Mouse (Mus musculus) embryonic facial prominence, embryonic 10.5 days (tissue): ENCODE measurements around the gene Birc5. TPM values are rescaled to one million over a fixed set of nuclear protein-coding genes. Genes with fewer than 3 reads are reported as not detected.

Experiments
- DNase-seq: peaks from one replicate; pipeline ENCODE4 v3.0.0-alpha.2; 2017; ENCODE audit warnings: low spot score
- H3K27ac ChIP-seq: fragments of 300-500 bp; sonication (generic); replicated peaks from 2 replicates; pipeline ENCODE4 v1.5.1; 2016; ENCODE audit warnings: mild to moderate bottlenecking
- H3K27me3 ChIP-seq: fragments of 300-500 bp; sonication (generic); replicated peaks from 2 replicates; pipeline ENCODE4 v1.6.1; 2016; ENCODE audit warnings: low read depth, mild to moderate bottlenecking; ENCODE audit not compliant: poor library complexity, severe bottlenecking
- H3K36me3 ChIP-seq: fragments of 300-500 bp; sonication (generic); replicated peaks from 2 replicates; pipeline ENCODE4 v1.6.1; 2016; ENCODE audit warnings: mild to moderate bottlenecking, moderate library complexity
- H3K4me1 ChIP-seq: fragments of 300-500 bp; sonication (generic); 2 replicates; pipeline ENCODE4 v1.6.1; 2016
- H3K4me3 ChIP-seq: fragments of 300-500 bp; sonication (generic); 2 replicates; pipeline ENCODE4 v1.5.1; 2016; ENCODE audit warnings: mild to moderate bottlenecking, moderate library complexity
- H3K9me3 ChIP-seq: fragments of 300-500 bp; sonication (generic); 2 replicates; pipeline ENCODE4 v1.6.1; 2016; ENCODE audit warnings: mild to moderate bottlenecking
- WGBS: fragments of 180-500 bp; shearing (Covaris S2); methylation state at CpG from one replicate; pipeline ENCODE4 v1.1.7; 2016; 5-methylcytosine and 5-hydroxymethylcytosine counted together
- polyA plus RNA-seq: library from polyadenylated mRNA; unstranded; fragments of >200 nt; fragmentation: Nextera tagmentation; extraction: Ambion mirVana; gene quantifications from 2 replicates; pipeline ENCODE4 v1.2.1, GENCODE M21; 2016

The Birc5 gene
- polyA plus RNA-seq, 1 experiment from 2014 or later = 416 TPM

- Histone ChIP-seq H3K4me3 (no peak overlapping the region), H3K27me3 (no peaks in the 10 kb centered on the region), H3K9me3 (no peaks in the 10 kb centered on the region), H3K4me1 (peaks cover 40% of the 10 kb centered on the region), H3K27ac (no peak overlapping the region), H3K36me3 (peaks cover 13% of the 10 kb centered on the region)
- 59% methylated on average over 5 of the region's 5 CpGs for WGBS
- no peak for DNase-seq
These were observed 2.4 kb upstream of the Birc5 start for GRCm38 (mm10) chr11:117846640-117847039.

GRCm38 (mm10) chr11:117847593-117848215, 1.3 kb upstream of the Birc5 start:
- H3K4me3 ChIP-seq = peak overlapping the region; percentile 82
- DNase-seq = no peak
- H3K36me3 ChIP-seq = peaks cover 24% of the 10 kb centered on the region
- no peaks in the 10 kb centered on the region for H3K9me3 ChIP-seq
- 84% methylated on average over 7 of the region's 7 CpGs for WGBS
- peak overlapping the region; percentile 94 for H3K27ac ChIP-seq
- H3K4me1 ChIP-seq = peaks cover 40% of the 10 kb centered on the region
- no peaks in the 10 kb centered on the region for H3K27me3 ChIP-seq

- Histone ChIP-seq H3K27me3 (no peaks in the 10 kb centered on the region), H3K4me3 (peak overlapping the region; percentile 82), H3K27ac (peak overlapping the region; percentile 94), H3K36me3 (peaks cover 31% of the 10 kb centered on the region), H3K4me1 (peaks cover 40% of the 10 kb centered on the region), H3K9me3 (no peaks in the 10 kb centered on the region)
- WGBS = 10% methylated on average over 19 of the region's 19 CpGs
- no peak for DNase-seq
These were observed 623 bp upstream of the Birc5 start for GRCm38 (mm10) chr11:117848271-117848984.

GRCm38 (mm10) chr11:117852875-117853274, 3.8 kb downstream of the Birc5 start:
- WGBS = 90% methylated on average over 3 of the region's 3 CpGs
- Histone ChIP-seq H3K36me3 (peaks cover 74% of the 10 kb centered on the region), H3K4me3 (no peak overlapping the region), H3K4me1 (peaks cover 25% of the 10 kb centered on the region), H3K9me3 (no peaks in the 10 kb centered on the region), H3K27ac (no peak overlapping the region), H3K27me3 (no peaks in the 10 kb centered on the region; the same call in 1 of the 2 replicates)
- no peak for DNase-seq

GRCm38 (mm10) chr11:117854241-117854640, 5.2 kb downstream of the Birc5 start:
- peaks cover 84% of the 10 kb centered on the region for H3K36me3 ChIP-seq
- H3K27ac ChIP-seq = no peak overlapping the region
- no peak for DNase-seq
- no peak overlapping the region for H3K4me3 ChIP-seq
- WGBS = 90% methylated on average over 9 of the region's 9 CpGs
- no peaks in the 10 kb centered on the region for H3K9me3 ChIP-seq
- H3K27me3 ChIP-seq = peaks cover 12% of the 10 kb centered on the region
- H3K4me1 ChIP-seq = peaks cover 19% of the 10 kb centered on the region

GRCm38 (mm10) chr11:117855360-117855759, 6.3 kb downstream of the Birc5 start:
- Histone ChIP-seq H3K36me3 (peaks cover 82% of the 10 kb centered on the region), H3K9me3 (no peaks in the 10 kb centered on the region), H3K4me1 (peaks cover 20% of the 10 kb centered on the region), H3K4me3 (no peak overlapping the region), H3K27ac (no peak overlapping the region), H3K27me3 (peaks cover 23% of the 10 kb centered on the region)
- no peak for DNase-seq
- WGBS = 93% methylated on average over 5 of the region's 5 CpGs

GRCm38 (mm10) chr11:117855975-117856374, 6.9 kb downstream of the Birc5 start:
- no peaks in the 10 kb centered on the region for H3K9me3 ChIP-seq
- peaks cover 29% of the 10 kb centered on the region for H3K27me3 ChIP-seq
- peaks cover 77% of the 10 kb centered on the region for H3K36me3 ChIP-seq
- H3K4me3 ChIP-seq = no peak overlapping the region
- H3K4me1 ChIP-seq = peaks cover 21% of the 10 kb centered on the region
- H3K27ac ChIP-seq = no peak overlapping the region
- WGBS = 98% methylated on average over 1 of the region's 1 CpGs
- no peak for DNase-seq

DNA sequence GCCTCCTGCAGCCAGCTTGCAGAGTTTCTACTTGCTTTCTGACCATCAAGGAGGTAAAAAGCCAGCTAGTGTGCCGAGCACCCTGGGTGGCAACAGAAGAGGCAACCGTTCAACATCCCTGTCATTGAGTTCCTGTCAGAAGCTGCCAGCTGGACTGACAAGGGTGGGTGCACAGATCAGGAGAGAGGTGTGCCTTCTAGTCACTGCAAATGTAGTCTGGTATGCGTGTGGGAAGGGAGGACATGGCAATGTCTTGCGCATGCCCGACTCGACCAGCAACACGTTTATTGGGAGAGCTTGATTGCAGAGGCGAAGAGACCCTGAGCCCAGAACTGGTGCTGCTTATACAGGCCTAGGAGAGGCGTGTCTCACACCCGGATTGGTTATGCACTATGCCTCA, 8.4 kb downstream of the Birc5 start:
- Histone ChIP-seq H3K27me3 (peaks cover 44% of the 10 kb centered on the region), H3K27ac (no peak overlapping the region), H3K4me3 (no peak overlapping the region), H3K9me3 (no peaks in the 10 kb centered on the region), H3K4me1 (peaks cover 20% of the 10 kb centered on the region), H3K36me3 (peaks cover 62% of the 10 kb centered on the region)
- no peak for DNase-seq
- 91% methylated on average over 10 of the region's 10 CpGs for WGBS

DNA sequence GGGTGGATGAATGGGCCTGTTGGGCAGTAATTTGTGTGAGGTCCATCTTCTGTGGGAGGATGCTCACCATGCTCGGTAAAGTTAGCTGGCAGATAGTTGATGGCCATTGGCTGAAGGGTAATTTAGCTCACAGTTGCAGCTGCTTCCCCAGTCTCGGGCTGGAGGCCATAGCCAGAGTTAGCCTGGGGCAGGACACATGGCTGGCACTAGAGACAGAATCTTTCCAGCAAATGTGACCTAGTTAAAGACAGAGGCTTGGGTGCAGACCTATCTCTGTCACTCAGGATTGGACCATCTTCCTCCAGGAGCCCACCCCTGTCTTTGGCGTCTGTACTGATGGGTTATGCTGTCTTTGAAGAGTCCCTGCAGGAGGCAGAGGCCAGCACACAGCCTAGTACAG, 9.3 kb downstream of the Birc5 start:
- Histone ChIP-seq H3K4me1 (peaks cover 28% of the 10 kb centered on the region), H3K27ac (no peak overlapping the region), H3K4me3 (no peak overlapping the region), H3K36me3 (peaks cover 53% of the 10 kb centered on the region), H3K9me3 (no peaks in the 10 kb centered on the region), H3K27me3 (peaks cover 53% of the 10 kb centered on the region)
- WGBS = 62% methylated on average over 3 of the region's 3 CpGs
- no peak for DNase-seq

DNA sequence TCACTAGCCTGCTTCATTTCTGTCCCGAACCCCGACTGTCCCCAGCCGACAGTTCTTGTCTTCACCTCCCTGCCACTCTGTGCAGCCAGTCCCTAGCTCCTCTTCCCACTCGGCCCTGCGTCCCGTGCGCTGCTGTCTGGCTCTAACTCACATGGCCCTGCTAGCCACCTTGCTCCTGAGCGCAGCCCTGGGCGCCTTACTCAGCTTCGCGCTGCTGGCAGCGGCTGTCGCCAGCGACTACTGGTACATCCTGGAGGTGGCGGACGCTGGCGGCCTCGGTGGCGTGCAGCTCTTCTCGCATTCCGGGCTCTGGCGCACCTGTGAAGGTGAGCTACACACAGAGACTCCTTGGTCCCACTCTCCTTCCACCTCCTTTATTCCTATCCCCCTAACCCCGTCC, 11.6 kb downstream of the Birc5 start, which contains the start of gene Tmem235:
Gene Tmem235 (plus strand): TSS at position 152 of the 400 bp plus-strand sequence.
- Histone ChIP-seq H3K9me3 (no peaks in the 10 kb centered on the region), H3K4me3 (peak within 1 kb of the TSS; percentile 40), H3K27me3 (peaks cover 74% of the 10 kb centered on the region), H3K4me1 (peaks cover 49% of the 10 kb centered on the region), H3K36me3 (peaks cover 32% of the 10 kb centered on the region), H3K27ac (0 out of 2 replicates have a peak within 1 kb of the TSS, but pooled peaks have one; percentile 5)
- WGBS = 4% methylated on average over 23 of the region's 23 CpGs
- no peak for DNase-seq

GRCm38 (mm10) chr11:117863174-117863856, 14.3 kb downstream of the Birc5 start:
- DNase-seq = no peak
- Histone ChIP-seq H3K27ac (no peak overlapping the region), H3K4me1 (peaks cover 62% of the 10 kb centered on the region), H3K9me3 (no peaks in the 10 kb centered on the region), H3K36me3 (peaks cover 5% of the 10 kb centered on the region), H3K27me3 (peaks cover 75% of the 10 kb centered on the region), H3K4me3 (no peak overlapping the region)
- 22% methylated on average over 11 of the region's 11 CpGs for WGBS

DNA sequence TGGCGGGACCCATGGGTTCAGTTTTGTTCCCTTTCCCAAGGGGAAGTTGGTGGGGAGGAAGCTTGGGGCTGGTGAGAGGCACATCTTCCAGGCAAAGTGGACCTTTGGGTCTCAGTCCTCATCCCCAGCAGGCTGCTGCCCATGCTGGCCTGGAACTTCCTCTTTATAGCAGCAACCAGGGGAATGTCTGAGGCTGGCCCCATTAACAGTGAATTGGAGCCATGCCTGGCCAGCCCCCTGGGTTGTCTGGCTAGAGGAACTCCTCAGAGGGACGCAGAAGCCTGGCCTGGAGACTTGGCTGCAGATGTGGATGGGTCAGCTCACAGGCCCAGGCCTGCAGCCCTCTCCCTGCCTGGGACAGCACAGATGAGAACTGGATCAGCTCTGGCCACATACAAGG, 15.8 kb downstream of the Birc5 start:
- no peaks in the 10 kb centered on the region for H3K36me3 ChIP-seq
- DNase-seq = no peak
- peaks cover 60% of the 10 kb centered on the region for H3K27me3 ChIP-seq
- H3K27ac ChIP-seq = 0 out of 2 replicates have a peak overlapping the region, but pooled peaks have one; percentile 57
- WGBS = 59% methylated on average over 2 of the region's 2 CpGs
- H3K4me1 ChIP-seq = peaks cover 53% of the 10 kb centered on the region
- no peak overlapping the region for H3K4me3 ChIP-seq
- no peaks in the 10 kb centered on the region for H3K9me3 ChIP-seq
